Mouse (Mus musculus) spleen, adult 2 months (tissue): ENCODE results near the gene Lrtm2.

Source experiments
- CTCF ChIP-seq: fragments of 200-500 bp; IDR thresholded peaks from 2 replicates; pipeline ENCODE4 v1.5.1; 2011; ENCODE audit warnings: mild to moderate bottlenecking, inconsistent platforms; ENCODE audit not compliant: insufficient read depth, insufficient read length, insufficient replicate concordance; ENCODE audit errors: extremely low read depth
- POLR2A ChIP-seq: fragments of 200-500 bp; IDR thresholded peaks from 2 replicates; pipeline ENCODE4 v1.6.1; 2011; ENCODE audit warnings: low read depth, low read length, inconsistent platforms

DNA sequence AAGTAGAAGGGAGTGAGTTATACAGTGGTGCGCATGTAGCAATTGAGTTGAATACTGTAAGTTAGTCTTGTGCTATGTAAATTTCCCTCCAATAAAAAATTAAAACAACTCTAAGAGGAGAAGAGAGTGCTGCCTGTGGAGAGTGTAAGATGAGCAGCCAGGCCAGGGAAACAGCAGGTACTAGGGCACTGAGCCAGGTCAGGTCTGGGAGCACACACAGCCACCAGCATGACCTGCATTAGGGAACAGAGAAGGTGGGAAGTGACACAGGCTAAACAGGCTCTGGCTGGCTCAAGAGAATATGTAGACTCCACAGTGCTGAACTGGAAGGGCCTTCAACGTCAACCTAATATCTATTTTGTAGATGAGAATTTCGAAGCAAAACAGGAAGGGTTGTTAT lies 29.3 kb downstream of the Lrtm2 start:
- TF ChIP-seq POLR2A (no peak), CTCF (no peak)
